Mouse (Mus musculus): ENCODE measurements around the gene Cdh15. TPM values are rescaled to one million over a fixed set of nuclear protein-coding genes. Genes with fewer than 3 reads are reported as not detected.

The Cdh15 gene
- polyA plus RNA-seq, 1 experiment from 2014 or later: 0.28 TPM

DNA sequence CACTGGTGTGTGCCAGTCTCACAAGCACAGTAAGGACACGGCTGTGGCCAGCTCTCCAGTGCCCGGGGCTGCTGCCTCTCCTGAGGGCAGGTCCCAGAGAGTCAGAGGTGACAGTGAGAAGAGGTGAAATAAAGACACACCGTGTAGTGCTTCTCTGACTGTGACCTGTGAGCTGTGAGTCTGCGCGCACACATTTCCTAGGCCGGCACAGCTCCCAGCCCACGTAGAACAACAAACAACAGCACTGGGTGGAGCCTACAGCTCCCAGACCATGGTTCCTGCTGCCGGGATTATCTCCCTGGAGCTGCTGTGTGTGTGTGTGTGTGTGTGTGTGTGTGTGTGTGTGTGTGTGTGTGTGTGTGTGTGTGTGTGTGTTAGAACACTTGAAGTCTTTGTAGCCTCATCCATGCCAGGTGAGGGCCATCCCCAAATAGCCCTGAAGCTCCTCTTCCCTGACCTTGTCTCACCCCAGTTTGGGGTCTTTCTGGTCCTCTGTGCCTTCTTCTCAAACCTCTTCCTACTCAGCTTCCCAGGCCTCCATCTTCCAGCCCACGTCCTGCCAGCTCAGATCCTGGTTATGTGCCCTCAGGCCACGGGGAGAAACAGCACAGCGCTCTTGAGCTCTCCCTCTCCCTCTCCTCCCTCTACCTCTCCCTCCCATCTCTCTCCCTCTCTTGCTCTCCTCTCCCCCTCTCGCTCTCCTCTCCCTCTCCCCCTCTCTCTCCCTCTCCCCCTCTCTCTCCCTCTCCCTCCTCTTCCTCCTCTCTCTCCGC is 29.9 kb upstream of the Cdh15 start:
- ATAC-seq: no peak
- Histone ChIP-seq H3K27ac (no peak overlapping the region), H3K27me3 (no peaks in the 10 kb centered on the region), H3K4me3 (no peak overlapping the region), H3K9me3 (replicated peaks) (no peaks in the 10 kb centered on the region), H3K36me3 (ENCODE audit: poor library complexity, severe bottlenecking) (peaks cover 11% of the 10 kb centered on the region; the same call in 1 of the 2 replicates), H3K4me1 (peaks cover 17% of the 10 kb centered on the region; the same call in 1 of the 2 replicates), H3K4me2 (no peak overlapping the region), H3K9ac (no peak overlapping the region)
- 33% methylated on average over 13 of the region's 13 CpGs for WGBS

DNA sequence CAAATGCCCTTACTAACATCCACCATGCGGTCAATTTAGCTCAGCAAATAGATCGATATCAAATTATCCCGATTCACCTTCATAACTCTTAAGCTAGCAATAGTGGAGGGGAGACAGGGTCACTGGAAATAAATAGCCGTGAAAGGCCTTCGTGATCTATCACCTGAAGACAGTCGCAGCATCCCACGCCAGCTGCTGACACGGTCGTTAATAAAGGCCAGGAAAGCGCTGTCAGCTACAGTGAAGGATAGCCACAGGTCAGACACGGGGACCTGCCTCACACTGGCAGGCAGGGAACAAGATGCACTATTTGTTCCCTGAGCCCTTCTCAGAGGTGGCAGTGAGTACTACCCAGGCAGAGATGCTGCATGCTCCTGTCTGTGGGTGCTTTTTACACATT is 28.0 kb upstream of the Cdh15 start:
- no peaks in the 10 kb centered on the region for H3K27me3 ChIP-seq
- WGBS: 84% methylated on average over 11 of the region's 11 CpGs
- no peak overlapping the region for H3K27ac ChIP-seq
- H3K9ac ChIP-seq: no peak overlapping the region
- no peak overlapping the region for H3K4me3 ChIP-seq
- no peaks in the 10 kb centered on the region for H3K9me3 ChIP-seq (replicated peaks)
- H3K36me3 ChIP-seq (ENCODE audit: poor library complexity, severe bottlenecking): peaks cover under 1% of the 10 kb centered on the region; the same call in 1 of the 2 replicates
- ATAC-seq: no peak
- H3K4me2 ChIP-seq: no peak overlapping the region
- peaks cover 20% of the 10 kb centered on the region for H3K4me1 ChIP-seq

DNA sequence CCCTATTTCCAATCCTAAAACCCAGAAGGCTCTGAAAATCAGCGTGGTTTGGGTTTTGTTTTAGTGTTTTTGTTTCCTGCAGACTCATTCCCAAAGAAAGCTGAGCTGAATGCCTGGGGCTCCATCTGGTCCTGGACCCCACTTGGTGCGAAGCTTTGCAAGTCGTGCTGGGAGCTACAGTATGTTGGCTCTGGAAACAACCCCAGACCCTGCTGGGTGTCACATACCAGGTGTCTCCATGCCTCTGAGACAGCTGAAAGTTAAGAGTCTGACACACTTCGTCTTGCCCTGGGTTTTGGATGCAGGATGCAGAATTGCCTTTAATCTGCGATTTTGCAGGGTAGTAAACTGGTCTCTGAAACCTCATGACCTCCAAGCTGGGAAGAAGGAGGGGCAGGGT is 23.2 kb upstream of the Cdh15 start:
- no peak overlapping the region for H3K9ac ChIP-seq
- H3K9me3 ChIP-seq (replicated peaks): no peaks in the 10 kb centered on the region
- no peak; the same call in 1 of the 2 replicates for ATAC-seq
- peaks cover 16% of the 10 kb centered on the region; the same call in 1 of the 2 replicates for H3K27me3 ChIP-seq
- H3K4me2 ChIP-seq: no peak overlapping the region
- 38% methylated on average over 5 of the region's 5 CpGs for WGBS
- no peaks in the 10 kb centered on the region for H3K36me3 ChIP-seq (ENCODE audit: poor library complexity, severe bottlenecking)
- H3K4me3 ChIP-seq: no peak overlapping the region
- 0 out of 2 replicates have a peak overlapping the region, but pooled peaks have one; percentile 7 for H3K27ac ChIP-seq
- peaks cover 18% of the 10 kb centered on the region for H3K4me1 ChIP-seq

DNA sequence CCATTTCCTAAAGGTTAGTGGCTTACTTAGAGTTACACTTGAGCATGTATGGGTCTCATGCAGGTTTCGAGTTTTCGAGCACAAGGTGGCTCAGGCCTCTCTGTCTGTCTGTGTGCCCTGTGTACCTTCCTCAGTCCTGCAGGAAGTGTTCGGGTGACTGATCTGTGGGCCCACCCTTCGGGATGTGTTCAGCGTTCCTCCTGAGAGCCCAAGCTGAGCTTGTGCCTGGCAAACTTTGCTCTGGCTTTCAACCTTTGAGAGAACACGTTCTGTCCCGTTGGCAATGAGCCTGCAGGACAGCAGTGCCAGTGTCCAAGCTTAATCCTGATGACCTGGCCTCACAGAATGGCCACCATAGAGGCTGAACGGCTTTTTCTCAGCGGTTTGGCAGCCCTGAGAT is 22.8 kb upstream of the Cdh15 start:
- no peaks in the 10 kb centered on the region for H3K9me3 ChIP-seq (replicated peaks)
- no peak overlapping the region for H3K27ac ChIP-seq
- ATAC-seq: no peak
- no peak overlapping the region for H3K9ac ChIP-seq
- H3K27me3 ChIP-seq: peaks cover 16% of the 10 kb centered on the region; the same call in 1 of the 2 replicates
- H3K4me3 ChIP-seq: no peak overlapping the region
- no peak overlapping the region for H3K4me2 ChIP-seq
- peaks cover 18% of the 10 kb centered on the region for H3K4me1 ChIP-seq
- no peaks in the 10 kb centered on the region for H3K36me3 ChIP-seq (ENCODE audit: poor library complexity, severe bottlenecking)
- 72% methylated on average over 9 of the region's 9 CpGs for WGBS

DNA sequence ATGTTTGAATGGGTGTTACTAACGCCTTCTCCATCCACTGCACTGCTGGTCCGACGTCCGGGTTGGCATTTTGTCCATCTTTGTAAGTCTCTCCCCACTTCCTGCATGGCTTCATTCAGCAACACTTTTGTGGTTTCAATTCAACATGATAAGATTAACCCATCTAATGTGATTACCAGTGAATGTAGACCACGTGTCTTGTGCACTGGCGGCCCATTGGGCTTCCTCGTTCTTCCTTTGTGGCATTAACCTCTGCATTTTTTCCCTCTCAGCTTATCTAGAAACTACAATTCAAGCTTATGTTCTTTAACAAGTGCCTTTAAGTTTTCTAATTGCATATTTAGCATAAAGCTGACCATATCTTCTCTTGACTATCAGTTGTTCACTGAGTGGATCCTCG is 22.4 kb upstream of the Cdh15 start:
- WGBS: 71% methylated on average over 8 of the region's 8 CpGs
- Histone ChIP-seq H3K4me3 (no peak overlapping the region), H3K9me3 (replicated peaks) (no peaks in the 10 kb centered on the region), H3K9ac (no peak overlapping the region), H3K27ac (no peak overlapping the region), H3K4me2 (no peak overlapping the region), H3K4me1 (peaks cover 21% of the 10 kb centered on the region), H3K36me3 (ENCODE audit: poor library complexity, severe bottlenecking) (no peaks in the 10 kb centered on the region), H3K27me3 (peaks cover 16% of the 10 kb centered on the region; the same call in 1 of the 2 replicates)
- no peak for ATAC-seq

DNA sequence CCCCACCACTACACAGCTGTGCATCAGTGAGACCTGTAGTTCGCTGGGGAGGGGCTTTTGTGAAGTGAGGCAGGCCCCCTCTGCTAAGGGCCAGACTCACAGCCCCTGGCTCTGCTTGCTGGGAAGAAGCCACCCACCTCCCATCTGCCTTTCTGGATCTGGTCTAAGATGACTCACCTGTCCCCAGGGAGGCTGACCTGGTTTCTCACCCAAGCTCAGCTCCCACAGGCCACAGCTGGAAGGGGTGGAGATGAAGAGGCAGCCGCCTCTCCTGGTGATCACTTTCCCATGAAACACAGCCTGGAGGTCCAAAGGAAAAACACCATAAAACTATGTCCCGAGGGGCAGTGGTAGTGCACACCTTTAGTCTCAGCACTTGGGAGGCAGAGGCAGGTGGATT is 18.4 kb upstream of the Cdh15 start:
- ATAC-seq: no peak
- Histone ChIP-seq H3K27me3 (peaks cover 27% of the 10 kb centered on the region), H3K4me3 (no peak overlapping the region), H3K36me3 (ENCODE audit: poor library complexity, severe bottlenecking) (no peaks in the 10 kb centered on the region), H3K9ac (no peak overlapping the region), H3K27ac (no peak overlapping the region), H3K4me1 (peaks cover 17% of the 10 kb centered on the region), H3K4me2 (no peak overlapping the region), H3K9me3 (replicated peaks) (no peaks in the 10 kb centered on the region)
- WGBS: 82% methylated on average over 3 of the region's 3 CpGs

DNA sequence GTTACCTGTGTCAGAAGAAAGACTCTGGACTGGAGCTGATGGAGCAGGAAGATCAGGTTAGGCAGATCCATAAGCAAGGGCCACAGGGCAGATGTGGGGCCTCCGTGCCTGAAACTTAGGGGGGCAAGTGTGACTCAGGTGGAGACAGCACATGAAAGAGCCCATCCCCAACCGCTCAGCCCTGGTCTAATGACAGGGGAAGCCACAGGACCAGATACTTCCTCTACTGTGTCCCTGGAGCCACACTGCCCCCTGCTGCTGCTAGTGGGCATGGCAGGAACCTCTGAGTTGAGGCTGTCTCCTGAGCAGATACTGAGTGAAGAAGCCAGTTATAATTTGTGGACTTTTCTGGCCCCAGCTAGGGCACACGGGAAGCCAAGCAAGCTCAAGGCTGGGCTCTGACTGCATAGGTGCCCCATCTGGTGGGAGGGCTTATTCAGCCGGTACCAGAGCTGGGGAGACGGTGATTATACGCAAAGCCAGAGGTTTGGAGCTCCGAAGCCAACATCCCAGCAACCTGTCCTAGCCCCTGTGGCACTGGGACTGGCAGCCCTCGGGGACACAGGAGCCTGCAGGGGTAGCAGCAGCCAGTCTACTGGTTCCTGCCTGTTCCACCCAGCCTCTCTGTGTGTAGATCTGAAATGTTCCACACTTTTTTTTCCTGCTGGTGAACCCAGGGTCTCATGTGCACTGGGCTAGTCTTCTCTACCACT is 17.3 kb upstream of the Cdh15 start:
- no peaks in the 10 kb centered on the region for H3K9me3 ChIP-seq (replicated peaks)
- H3K9ac ChIP-seq: no peak overlapping the region
- H3K36me3 ChIP-seq (ENCODE audit: poor library complexity, severe bottlenecking): no peaks in the 10 kb centered on the region
- peak; percentile 88 for ATAC-seq
- 38% methylated on average over 8 of the region's 8 CpGs for WGBS
- peaks cover 27% of the 10 kb centered on the region for H3K27me3 ChIP-seq
- no peak overlapping the region for H3K27ac ChIP-seq
- peaks cover 7% of the 10 kb centered on the region; the same call in 1 of the 2 replicates for H3K4me1 ChIP-seq
- no peak overlapping the region for H3K4me2 ChIP-seq
- no peak overlapping the region for H3K4me3 ChIP-seq

DNA sequence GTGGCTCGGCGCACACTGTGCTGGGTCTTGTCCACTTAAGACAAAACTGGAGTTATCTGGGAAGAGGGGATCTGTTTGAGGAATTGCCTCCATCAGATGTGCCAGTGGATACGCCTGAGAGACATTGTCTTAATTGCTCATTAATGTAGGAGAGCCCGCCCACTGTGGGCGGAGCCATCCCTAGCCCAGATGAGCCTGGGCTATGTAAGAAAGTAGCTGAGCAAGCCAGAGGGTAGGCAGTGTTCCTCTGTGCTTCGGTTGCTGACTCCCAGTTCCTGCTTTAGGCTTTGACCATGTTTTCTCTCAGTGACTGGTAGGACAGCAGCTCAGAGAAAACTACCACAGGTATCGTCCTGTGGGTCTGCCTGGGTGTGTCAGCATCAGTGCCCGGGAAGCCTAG is 13.3 kb upstream of the Cdh15 start:
- Histone ChIP-seq H3K36me3 (ENCODE audit: poor library complexity, severe bottlenecking) (no peaks in the 10 kb centered on the region), H3K4me1 (peaks cover 3% of the 10 kb centered on the region; the same call in 1 of the 2 replicates), H3K4me3 (no peak overlapping the region), H3K27me3 (peaks cover 13% of the 10 kb centered on the region), H3K9ac (no peak overlapping the region), H3K27ac (no peak overlapping the region), H3K4me2 (no peak overlapping the region), H3K9me3 (replicated peaks) (no peaks in the 10 kb centered on the region)
- 89% methylated on average over 8 of the region's 8 CpGs for WGBS
- ATAC-seq: no peak

DNA sequence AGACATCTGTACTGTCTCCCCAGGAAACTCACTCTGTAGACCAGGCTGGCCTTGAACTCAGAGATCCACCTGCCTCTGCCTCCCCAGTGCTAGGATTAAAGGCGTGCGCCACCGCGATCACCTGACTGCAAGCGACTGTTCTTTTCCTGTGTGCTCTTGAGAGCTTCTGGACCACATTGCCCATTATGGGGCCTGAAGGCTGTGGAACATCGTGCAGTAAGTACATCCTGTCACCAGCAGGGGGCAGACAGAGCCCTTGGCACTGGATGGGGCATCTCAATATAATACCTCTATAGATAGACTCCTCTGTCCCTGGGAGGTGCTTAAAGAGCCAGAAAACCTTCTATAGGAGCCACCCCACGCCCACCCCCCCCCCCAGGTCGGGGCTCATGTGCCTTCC is 12.8 kb upstream of the Cdh15 start:
- Histone ChIP-seq H3K27ac (no peak overlapping the region), H3K9ac (no peak overlapping the region), H3K4me1 (peaks cover 3% of the 10 kb centered on the region; the same call in 1 of the 2 replicates), H3K9me3 (replicated peaks) (no peaks in the 10 kb centered on the region), H3K27me3 (peaks cover 11% of the 10 kb centered on the region), H3K4me3 (no peak overlapping the region), H3K4me2 (no peak overlapping the region), H3K36me3 (ENCODE audit: poor library complexity, severe bottlenecking) (no peaks in the 10 kb centered on the region)
- 25% methylated on average over 8 of the region's 8 CpGs for WGBS
- ATAC-seq: peak; percentile 46; the same call in 1 of the 2 replicates

DNA sequence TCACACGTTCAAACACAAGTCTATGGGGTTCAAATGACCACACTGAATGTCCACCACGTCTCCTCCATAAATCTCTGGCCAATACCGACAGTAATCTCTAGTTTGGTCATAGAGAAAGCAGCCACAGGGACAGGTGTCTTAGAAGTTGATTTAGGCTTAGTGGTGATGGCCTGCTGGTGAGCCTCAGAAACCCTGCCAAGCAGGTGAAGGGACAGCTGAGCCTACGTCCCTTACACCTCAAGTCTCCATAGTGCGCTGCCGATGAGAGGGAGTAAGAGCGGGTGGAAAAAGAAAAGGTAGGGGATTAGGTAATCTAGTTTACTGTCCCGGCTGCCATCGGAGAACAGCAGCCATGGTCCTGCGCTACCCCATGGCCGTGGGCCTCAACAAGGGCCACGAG is 11.6 kb upstream of the Cdh15 start:
- Histone ChIP-seq H3K27ac (no peak overlapping the region), H3K9ac (no peak overlapping the region), H3K27me3 (peaks cover 7% of the 10 kb centered on the region), H3K4me1 (no peaks in the 10 kb centered on the region), H3K4me2 (no peak overlapping the region), H3K4me3 (no peak overlapping the region), H3K36me3 (ENCODE audit: poor library complexity, severe bottlenecking) (no peaks in the 10 kb centered on the region), H3K9me3 (replicated peaks) (no peaks in the 10 kb centered on the region)
- WGBS: 88% methylated on average over 12 of the region's 12 CpGs
- ATAC-seq: no peak

DNA sequence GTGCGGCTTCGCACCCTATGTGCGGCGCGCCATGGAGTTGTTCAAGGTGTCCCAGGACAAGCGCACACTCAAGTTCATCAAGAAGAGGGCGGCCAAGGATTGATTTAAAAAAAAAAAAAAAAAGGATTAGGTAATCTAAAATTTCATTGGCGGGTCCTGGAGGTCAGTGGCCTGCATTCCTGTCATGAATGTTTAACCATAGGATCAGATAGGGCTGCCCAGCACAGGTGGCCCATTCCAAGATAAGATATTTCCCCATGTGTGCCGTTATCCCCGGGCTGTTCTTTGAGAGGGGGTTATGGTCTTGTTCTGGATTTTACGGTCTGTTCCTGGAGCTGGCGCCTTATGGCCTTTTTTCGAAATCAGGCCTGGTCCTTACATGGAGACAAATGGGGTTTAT is 11.1 kb upstream of the Cdh15 start:
- Histone ChIP-seq H3K27ac (no peak overlapping the region), H3K9ac (no peak overlapping the region), H3K4me2 (no peak overlapping the region), H3K4me1 (no peaks in the 10 kb centered on the region), H3K4me3 (no peak overlapping the region), H3K36me3 (ENCODE audit: poor library complexity, severe bottlenecking) (no peaks in the 10 kb centered on the region), H3K9me3 (replicated peaks) (no peaks in the 10 kb centered on the region), H3K27me3 (peaks cover 2% of the 10 kb centered on the region)
- 94% methylated on average over 13 of the region's 13 CpGs for WGBS
- ATAC-seq: no peak

DNA sequence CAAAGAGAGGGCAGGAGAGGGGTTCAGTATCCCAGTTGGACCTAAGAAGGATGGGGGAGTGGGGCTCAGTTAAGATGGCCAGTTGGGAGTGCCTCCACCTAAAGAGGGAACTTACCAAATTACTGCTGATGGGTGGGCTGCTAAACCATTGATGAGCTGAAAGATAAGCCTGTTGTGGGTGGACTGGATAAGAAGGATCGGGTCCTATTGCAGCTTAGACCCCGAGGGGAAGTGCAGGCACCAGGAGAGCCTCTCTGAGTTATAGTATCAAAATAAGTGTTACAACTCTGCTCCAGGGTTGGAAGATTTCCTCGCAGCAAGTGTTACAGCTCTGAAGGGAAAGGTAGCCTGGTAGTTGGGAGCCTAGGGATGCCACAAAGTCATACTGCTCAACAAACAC is 3.6 kb upstream of the Cdh15 start:
- ATAC-seq: no peak
- no peak overlapping the region for H3K4me3 ChIP-seq

More for the DNA sequence above, 3.6 kb upstream of the Cdh15 start:
- 75% methylated on average over 3 of the region's 3 CpGs for WGBS
- Histone ChIP-seq H3K9me3 (replicated peaks) (no peaks in the 10 kb centered on the region), H3K4me1 (peaks cover 3% of the 10 kb centered on the region; the same call in 1 of the 2 replicates), H3K9ac (no peak overlapping the region), H3K27me3 (no peaks in the 10 kb centered on the region), H3K27ac (no peak overlapping the region), H3K4me2 (no peak overlapping the region), H3K36me3 (ENCODE audit: poor library complexity, severe bottlenecking) (no peaks in the 10 kb centered on the region)
